Mouse (Mus musculus): ENCODE data around the gene Cotl1. TPM values are rescaled to one million over a fixed set of nuclear protein-coding genes. Genes with fewer than 3 reads are reported as not detected.
"Not testable (repeated sequence)": the region's sequence is repeated elsewhere in the genome, so short reads cannot be mapped to it uniquely, and the experiment has no call there.

Gene Cotl1
- polyA plus RNA-seq, 1 experiment from 2014 or later: 545 TPM

GRCm38 (mm10) chr8:119855656-119856055, 15.3 kb upstream of the Cotl1 start:
- Histone ChIP-seq H3K36me3 (no peaks in the 10 kb centered on the region), H3K9me3 (no peaks in the 10 kb centered on the region), H3K27ac (no peak overlapping the region), H3K4me1 (replicated peaks) (peaks cover 16% of the 10 kb centered on the region), H3K27me3 (ENCODE audit: insufficient read depth, poor library complexity, severe bottlenecking) (peaks cover 6% of the 10 kb centered on the region), H3K4me3 (no peak overlapping the region)
- no peak for DNase-seq (ENCODE audit: low spot score)
- 84% methylated on average over 5 of the region's 5 CpGs for WGBS

GRCm38 (mm10) chr8:119854035-119854434, 13.7 kb upstream of the Cotl1 start:
- DNase-seq (ENCODE audit: low spot score): peak; percentile 28
- Histone ChIP-seq H3K4me3 (no peak overlapping the region), H3K36me3 (no peaks in the 10 kb centered on the region), H3K9me3 (peaks cover 10% of the 10 kb centered on the region), H3K27me3 (ENCODE audit: insufficient read depth, poor library complexity, severe bottlenecking) (peaks cover 3% of the 10 kb centered on the region), H3K27ac (peak overlapping the region; percentile 77), H3K4me1 (replicated peaks) (peaks cover 16% of the 10 kb centered on the region)
- WGBS: 35% methylated on average over 5 of the region's 5 CpGs

- 59% methylated on average over 8 of the region's 8 CpGs for WGBS
- H3K27me3 ChIP-seq (ENCODE audit: insufficient read depth, poor library complexity, severe bottlenecking): peaks cover 3% of the 10 kb centered on the region
- no peaks in the 10 kb centered on the region for H3K36me3 ChIP-seq
- H3K4me3 ChIP-seq: no peak overlapping the region
- H3K4me1 ChIP-seq (replicated peaks): peaks cover 13% of the 10 kb centered on the region
- H3K9me3 ChIP-seq: peaks cover 10% of the 10 kb centered on the region
- DNase-seq (ENCODE audit: low spot score): no peak
- peak overlapping the region; percentile 77 for H3K27ac ChIP-seq
Measured at GRCm38 (mm10) chr8:119853521-119853920, 13.2 kb upstream of the Cotl1 start.

GRCm38 (mm10) chr8:119847232-119847922, 7.0 kb upstream of the Cotl1 start:
- H3K4me3 ChIP-seq: no peak overlapping the region
- H3K27ac ChIP-seq: no peak overlapping the region
- H3K27me3 ChIP-seq (ENCODE audit: insufficient read depth, poor library complexity, severe bottlenecking): peaks cover 6% of the 10 kb centered on the region; the same call in 1 of the 2 replicates
- DNase-seq (ENCODE audit: low spot score): no peak
- no peaks in the 10 kb centered on the region for H3K36me3 ChIP-seq
- peaks cover 10% of the 10 kb centered on the region for H3K9me3 ChIP-seq
- WGBS: 87% methylated on average over 16 of the region's 16 CpGs
- 0 out of 2 replicates have a peak, but pooled peaks cover 4% of the 10 kb centered on the region for H3K4me1 ChIP-seq (replicated peaks)

GRCm38 (mm10) chr8:119845741-119846140, 5.4 kb upstream of the Cotl1 start:
- not testable (repeated sequence) for H3K27ac ChIP-seq; H3K27me3 ChIP-seq (ENCODE audit: insufficient read depth, poor library complexity, severe bottlenecking); H3K4me3 ChIP-seq; H3K36me3 ChIP-seq; DNase-seq (ENCODE audit: low spot score)
- H3K4me1 ChIP-seq (replicated peaks): peaks cover 16% of the 10 kb centered on the region
- WGBS: 84% methylated on average over 7 of the region's 7 CpGs
- H3K9me3 ChIP-seq: peaks cover 10% of the 10 kb centered on the region

GRCm38 (mm10) chr8:119844577-119844976, 4.2 kb upstream of the Cotl1 start:
- Histone ChIP-seq H3K4me1 (replicated peaks) (peaks cover 26% of the 10 kb centered on the region), H3K27me3 (ENCODE audit: insufficient read depth, poor library complexity, severe bottlenecking) (peaks cover 6% of the 10 kb centered on the region; the same call in 1 of the 2 replicates), H3K4me3 (no peak overlapping the region), H3K9me3 (peaks cover 6% of the 10 kb centered on the region; the same call in 1 of the 2 replicates), H3K36me3 (no peaks in the 10 kb centered on the region), H3K27ac (no peak overlapping the region)
- whole genome bisulfite sequencing: 56% methylated on average over 8 of the region's 8 CpGs
- DNase-seq (ENCODE audit: low spot score): no peak

- H3K36me3 ChIP-seq: no peaks in the 10 kb centered on the region
- no peak overlapping the region for H3K27ac ChIP-seq
- DNase-seq (ENCODE audit: low spot score): peak; percentile 66
- WGBS: 2% methylated on average over 4 of the region's 4 CpGs
- H3K27me3 ChIP-seq (ENCODE audit: insufficient read depth, poor library complexity, severe bottlenecking): peaks cover 6% of the 10 kb centered on the region; the same call in 1 of the 2 replicates
- peaks cover 38% of the 10 kb centered on the region for H3K4me1 ChIP-seq (replicated peaks)
- no peaks in the 10 kb centered on the region for H3K9me3 ChIP-seq
- no peak overlapping the region for H3K4me3 ChIP-seq
Measured at GRCm38 (mm10) chr8:119843444-119843843, 3.1 kb upstream of the Cotl1 start.

- H3K27me3 ChIP-seq (ENCODE audit: insufficient read depth, poor library complexity, severe bottlenecking): peaks cover 6% of the 10 kb centered on the region; the same call in 1 of the 2 replicates
- H3K9me3 ChIP-seq: no peaks in the 10 kb centered on the region
- peak overlapping the region; percentile 81 for H3K4me3 ChIP-seq
- DNase-seq (ENCODE audit: low spot score): no peak
- H3K27ac ChIP-seq: peak overlapping the region; percentile 92
- peaks cover 16% of the 10 kb centered on the region for H3K36me3 ChIP-seq
- peaks cover 62% of the 10 kb centered on the region for H3K4me1 ChIP-seq (replicated peaks)
- WGBS: 7% methylated on average over 8 of the region's 8 CpGs
Measured at GRCm38 (mm10) chr8:119840905-119841411, 614 bp upstream of the Cotl1 start.

GRCm38 (mm10) chr8:119839419-119840021, 824 bp downstream of the Cotl1 start:
- Histone ChIP-seq H3K9me3 (no peaks in the 10 kb centered on the region), H3K4me3 (peak overlapping the region; percentile 81), H3K4me1 (replicated peaks) (peaks cover 77% of the 10 kb centered on the region), H3K27me3 (ENCODE audit: insufficient read depth, poor library complexity, severe bottlenecking) (peaks cover 3% of the 10 kb centered on the region; the same call in 1 of the 2 replicates), H3K36me3 (peaks cover 30% of the 10 kb centered on the region), H3K27ac (peak overlapping the region; percentile 92)
- WGBS: 13% methylated on average over 14 of the region's 14 CpGs
- peak; percentile 57 for DNase-seq (ENCODE audit: low spot score)

GRCm38 (mm10) chr8:119838983-119839340, 1.4 kb downstream of the Cotl1 start:
- 62% methylated on average over 4 of the region's 4 CpGs for WGBS
- H3K4me1 ChIP-seq (replicated peaks): peaks cover 82% of the 10 kb centered on the region
- H3K27ac ChIP-seq: peak overlapping the region; percentile 92
- peak overlapping the region; percentile 81 for H3K4me3 ChIP-seq
- H3K36me3 ChIP-seq: peaks cover 36% of the 10 kb centered on the region
- no peaks in the 10 kb centered on the region for H3K9me3 ChIP-seq
- no peak for DNase-seq (ENCODE audit: low spot score)
- no peaks in the 10 kb centered on the region for H3K27me3 ChIP-seq (ENCODE audit: insufficient read depth, poor library complexity, severe bottlenecking)

- H3K27ac ChIP-seq: peak overlapping the region; percentile 92
- H3K4me1 ChIP-seq (replicated peaks): peaks cover 89% of the 10 kb centered on the region
- DNase-seq (ENCODE audit: low spot score): no peak
- 76% methylated on average over 19 of the region's 19 CpGs for WGBS
- peak overlapping the region; percentile 81 for H3K4me3 ChIP-seq
- H3K36me3 ChIP-seq: peaks cover 39% of the 10 kb centered on the region
- no peaks in the 10 kb centered on the region for H3K9me3 ChIP-seq
- H3K27me3 ChIP-seq (ENCODE audit: insufficient read depth, poor library complexity, severe bottlenecking): no peaks in the 10 kb centered on the region
Measured at GRCm38 (mm10) chr8:119838100-119838982, 2.0 kb downstream of the Cotl1 start.

GRCm38 (mm10) chr8:119837553-119838071, 2.7 kb downstream of the Cotl1 start:
- 52% methylated on average over 10 of the region's 10 CpGs for WGBS
- H3K36me3 ChIP-seq: peaks cover 39% of the 10 kb centered on the region
- H3K4me1 ChIP-seq (replicated peaks): peaks cover 94% of the 10 kb centered on the region
- H3K27me3 ChIP-seq (ENCODE audit: insufficient read depth, poor library complexity, severe bottlenecking): no peaks in the 10 kb centered on the region
- H3K4me3 ChIP-seq: peak overlapping the region; percentile 81
- H3K9me3 ChIP-seq: no peaks in the 10 kb centered on the region
- no peak for DNase-seq (ENCODE audit: low spot score)
- peak overlapping the region; percentile 92 for H3K27ac ChIP-seq

Measured in hindbrain, embryonic 10.5 days (tissue).